Mouse (Mus musculus): ENCODE data around the gene D17H6S53E.

D17H6S53E gene

GRCm38 (mm10) chr17:35126206-35126611, at the start of gene D17H6S53E:
D17H6S53E (plus strand) TSS chr17:35126373.
- no peak for DNase-seq (ENCODE audit: low spot score)

GRCm38 (mm10) chr17:35076507-35077176, 49.5 kb upstream of the D17H6S53E start, which contains the start of gene Ly6g6e:
Ly6g6e (plus strand) TSS chr17:35076902.
- no peak for DNase-seq (ENCODE audit: low spot score)

- DNase-seq (ENCODE audit: low spot score): no peak
Observed at GRCm38 (mm10) chr17:35077285-35077684, 48.9 kb upstream of the D17H6S53E start.

- DNase-seq (ENCODE audit: low spot score): no peak
Observed at GRCm38 (mm10) chr17:35077786-35078233, 48.4 kb upstream of the D17H6S53E start, which contains the start of gene Ly6g6d. Ly6g6d (minus strand) TSS chr17:35078065.

GRCm38 (mm10) chr17:35079778-35080177, 46.4 kb upstream of the D17H6S53E start:
- DNase-seq (ENCODE audit: low spot score): no peak

- DNase-seq (ENCODE audit: low spot score): no peak
Observed at GRCm38 (mm10) chr17:35080248-35080647, 45.9 kb upstream of the D17H6S53E start.

- no peak for DNase-seq (ENCODE audit: low spot score)
Observed at GRCm38 (mm10) chr17:35080710-35081109, 45.5 kb upstream of the D17H6S53E start.

GRCm38 (mm10) chr17:35082841-35083576, 43.2 kb upstream of the D17H6S53E start:
- DNase-seq (ENCODE audit: low spot score): no peak

- DNase-seq (ENCODE audit: low spot score): no peak
Observed at GRCm38 (mm10) chr17:35083929-35084497, 42.2 kb upstream of the D17H6S53E start.

- no peak for DNase-seq (ENCODE audit: low spot score)
Observed at GRCm38 (mm10) chr17:35085208-35085865, 40.8 kb upstream of the D17H6S53E start, which contains the start of gene Ly6g6f. Ly6g6f (minus strand) TSS chr17:35085610.

GRCm38 (mm10) chr17:35088151-35088550, 38.0 kb upstream of the D17H6S53E start:
- no peak for DNase-seq (ENCODE audit: low spot score)

GRCm38 (mm10) chr17:35088825-35089644, 37.1 kb upstream of the D17H6S53E start, which contains the start of gene Abhd16a:
Abhd16a (plus strand) TSS chr17:35089263.
- peak; percentile 86 for DNase-seq (ENCODE audit: low spot score)

GRCm38 (mm10) chr17:35090166-35090932, 35.8 kb upstream of the D17H6S53E start:
- no peak for DNase-seq (ENCODE audit: low spot score)

GRCm38 (mm10) chr17:35092403-35093198, 33.6 kb upstream of the D17H6S53E start:
- DNase-seq (ENCODE audit: low spot score): no peak

GRCm38 (mm10) chr17:35094475-35095365, 31.5 kb upstream of the D17H6S53E start:
- no peak for DNase-seq (ENCODE audit: low spot score)

- no peak for DNase-seq (ENCODE audit: low spot score)
Observed at GRCm38 (mm10) chr17:35096597-35096996, 29.6 kb upstream of the D17H6S53E start.

GRCm38 (mm10) chr17:35097164-35097655, 29.0 kb upstream of the D17H6S53E start:
- DNase-seq (ENCODE audit: low spot score): no peak

GRCm38 (mm10) chr17:35100196-35100765, 25.9 kb upstream of the D17H6S53E start:
- no peak for DNase-seq (ENCODE audit: low spot score)
